9 mouse cellular contexts compared by ENCODE assay signal in the genomic region with DNA sequence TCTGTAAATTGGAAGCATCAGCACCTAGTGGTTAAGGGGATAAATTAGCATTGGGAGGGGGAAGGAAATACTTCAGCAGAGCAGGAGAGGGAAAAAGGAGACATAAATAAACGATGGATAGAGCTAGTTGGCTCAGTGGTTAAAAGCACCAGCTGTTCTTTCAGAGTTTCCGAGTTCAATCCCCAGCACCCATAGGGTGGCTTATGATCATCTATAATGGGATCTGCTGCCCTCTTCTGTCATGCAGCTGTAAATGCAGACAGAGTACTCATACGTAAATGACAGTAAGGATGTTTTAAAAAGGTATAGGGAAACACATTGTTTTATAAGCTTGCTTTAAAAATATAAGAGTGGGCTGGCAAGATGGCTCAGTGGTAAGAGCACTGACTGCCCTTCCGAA. TPM values are rescaled to one million over a fixed set of nuclear protein-coding genes. Genes with fewer than 3 reads are reported as not detected.
DNase-seq lines count a peak whose midpoint lies in the region; ATAC-seq and TF ChIP-seq lines count a peak whose summit lies in the region.
"Had no signal": no experiment of that assay in that cellular context is flagged by ENCODE, and none has a peak within 500 bp of the region (broad histone marks: within the 10 kb centered on the region; RNA-seq: fewer than 3 reads in every experiment).

No protein-coding gene starts in this region.

- H3K36me3 ChIP-seq in intestine, postnatal 0 days (ENCODE audit: control insufficient read depth, insufficient read depth), result no peaks in the 10 kb centered on the region
- H3K36me3 ChIP-seq in intestine, embryonic 16.5 days (ENCODE audit: control insufficient read depth, insufficient read depth, low read length), result no peaks in the 10 kb centered on the region
- peaks cover 0 to 3% of the 10 kb centered on the region in 2 experiments for H3K36me3 ChIP-seq in CH12.LX (replicated peaks in 1 of 2; ENCODE audit: control insufficient read depth in 1 of 2, insufficient read depth in 1 of 2, low read length in 1 of 2)
- no peaks in the 10 kb centered on the region for H3K36me3 ChIP-seq in hindbrain, postnatal 0 days (ENCODE audit: insufficient read depth, low read length)
- H3K36me3 ChIP-seq: limb, embryonic 12.5 days had no signal

- no peak overlapping the region for H3K27ac ChIP-seq in intestine, postnatal 0 days (ENCODE audit: low read depth, low read length)
- H3K27ac ChIP-seq in intestine, embryonic 16.5 days (ENCODE audit: low read length), result no peak overlapping the region
- H3K27ac ChIP-seq in CH12.LX (ENCODE audit: insufficient read depth, low read depth), result no peak overlapping the region
- H3K27ac ChIP-seq in hindbrain, postnatal 0 days, result no peak overlapping the region
- H3K27ac ChIP-seq: limb, embryonic 12.5 days had no signal

- intact Hi-C loops in gastrocnemius, postnatal 36 days (cut with DNase I), result loop anchor here (2.0 kb wide), 1 partner anchor 51 kb away; no protein-coding TSS in a partner anchor

- H3K4me3 ChIP-seq in intestine, postnatal 0 days (ENCODE audit: low read depth, low read length), result no peak overlapping the region
- no peak overlapping the region for H3K4me3 ChIP-seq in intestine, embryonic 16.5 days (ENCODE audit: low read length)
- no peak overlapping the region for H3K4me3 ChIP-seq in CH12.LX (replicated peaks in 1 of 3; ENCODE audit: low read depth in 2 of 3, low read length in 2 of 3, poor library complexity in 1 of 3)
- no peak overlapping the region for H3K4me3 ChIP-seq in hindbrain, postnatal 0 days (ENCODE audit: low read length)
- H3K4me3 ChIP-seq: limb, embryonic 12.5 days had no signal

- H3K9me3 ChIP-seq in intestine, postnatal 0 days (ENCODE audit: control insufficient read depth), result no peaks in the 10 kb centered on the region
- H3K9me3 ChIP-seq in intestine, embryonic 16.5 days (ENCODE audit: control insufficient read depth, low read length), result no peaks in the 10 kb centered on the region
- no peaks in the 10 kb centered on the region for H3K9me3 ChIP-seq in CH12.LX (replicated peaks; ENCODE audit: low read length)
- H3K9me3 ChIP-seq in hindbrain, postnatal 0 days (ENCODE audit: low read length), result no peaks in the 10 kb centered on the region
- H3K9me3 ChIP-seq: limb, embryonic 12.5 days had no signal

- no peak for TF ChIP-seq EP300 in CH12.LX (IDR thresholded peaks at IDR 0.05; ENCODE audit: low read length)

- dilution Hi-C loops in CH12.LX (cut with MboI; ENCODE audit: extremely low pct_ligation_motif_present, extremely low pct_unique_long_range_greater_than_20kb, low sequenced_read_pairs), result no loop called here

- H3K27me3 ChIP-seq in intestine, postnatal 0 days (replicated peaks; ENCODE audit: control insufficient read depth, insufficient read depth, low read length), result no peaks in the 10 kb centered on the region
- H3K27me3 ChIP-seq in intestine, embryonic 16.5 days (replicated peaks; ENCODE audit: control insufficient read depth, insufficient read depth, low read length), result no peaks in the 10 kb centered on the region
- no peaks in the 10 kb centered on the region for H3K27me3 ChIP-seq in CH12.LX (replicated peaks)
- H3K27me3 ChIP-seq in hindbrain, postnatal 0 days (ENCODE audit: insufficient read depth, low read length), result no peaks in the 10 kb centered on the region
- H3K27me3 ChIP-seq: limb, embryonic 12.5 days had no signal

- no peak overlapping the region for H3K9ac ChIP-seq in intestine, postnatal 0 days (ENCODE audit: low read depth, low read length)
- H3K9ac ChIP-seq in intestine, embryonic 16.5 days (ENCODE audit: low read depth, low read length), result no peak overlapping the region
- no peak overlapping the region for H3K9ac ChIP-seq in CH12.LX (ENCODE audit: insufficient read depth, low read depth)
- no peak overlapping the region for H3K9ac ChIP-seq in hindbrain, postnatal 0 days (replicated peaks; ENCODE audit: low read length)
- H3K9ac ChIP-seq: limb, embryonic 12.5 days had no signal

- peak; percentile 80 for TF ChIP-seq CTCF in intestine, postnatal 0 days (IDR thresholded peaks at IDR 0.05; ENCODE audit: low read depth)
- peak; percentile 72 to 93 for TF ChIP-seq CTCF in CH12.LX (conservative IDR thresholded peaks at IDR 0.05 in 1 of 2, IDR thresholded peaks at IDR 0.05 in 1 of 2; ENCODE audit: low read depth in 2 of 2, low read length in 2 of 2)
- peak; percentile 64 for TF ChIP-seq CTCF in hindbrain, postnatal 0 days (IDR thresholded peaks at IDR 0.05; ENCODE audit: low read depth)

- H3K79me2 ChIP-seq in CH12.LX (replicated peaks; ENCODE audit: control insufficient read depth, extremely low read depth, insufficient read depth, poor library complexity, severe bottlenecking), result no peaks in the 10 kb centered on the region

- TF ChIP-seq RAD21 in CH12.LX (IDR thresholded peaks at IDR 0.05; ENCODE audit: low read depth, low read length), result peak; percentile 91

- ATAC-seq in intestine, postnatal 0 days, result no peak
- no peak for ATAC-seq in intestine, embryonic 16.5 days
- ATAC-seq in hindbrain, postnatal 0 days, result no peak

- H3K4me1 ChIP-seq in intestine, postnatal 0 days (replicated peaks; ENCODE audit: control insufficient read depth, insufficient read depth, low read length), result peaks cover 13% of the 10 kb centered on the region
- peaks cover 27% of the 10 kb centered on the region for H3K4me1 ChIP-seq in intestine, embryonic 16.5 days (ENCODE audit: control insufficient read depth, insufficient read depth, low read length)
- peaks cover 0 to 28% of the 10 kb centered on the region in 2 experiments; a peak in 2 of 4 replicates for H3K4me1 ChIP-seq in CH12.LX (ENCODE audit: control insufficient read depth in 1 of 2, insufficient read depth in 2 of 2)
- H3K4me1 ChIP-seq in hindbrain, postnatal 0 days (ENCODE audit: insufficient read depth, low read length), result no peaks in the 10 kb centered on the region

- WGBS in intestine, postnatal 0 days, result 32% methylated on average over 4 of the region's 4 CpGs
- WGBS in intestine, embryonic 16.5 days, result 31% methylated on average over 4 of the region's 4 CpGs
- 19% methylated on average over 4 of the region's 4 CpGs for WGBS in hindbrain, postnatal 0 days

- H3K4me2 ChIP-seq in intestine, postnatal 0 days (replicated peaks; ENCODE audit: low read depth), result no peak overlapping the region
- no peak overlapping the region for H3K4me2 ChIP-seq in intestine, embryonic 16.5 days (ENCODE audit: low read depth, low read length)
- no peak overlapping the region for H3K4me2 ChIP-seq in CH12.LX (ENCODE audit: insufficient read depth, low read depth, poor library complexity, severe bottlenecking)
- H3K4me2 ChIP-seq in hindbrain, postnatal 0 days (ENCODE audit: low read depth, low read length), result no peak overlapping the region
- H3K4me2 ChIP-seq: limb, embryonic 12.5 days had no signal

- in situ Hi-C loops in CH12.LX (cut with MboI; ENCODE audit: low pct_ligation_motif_present, low pct_unique_long_range_greater_than_20kb, low sequenced_read_pairs), result no loop called here

- no peak for TF ChIP-seq POLR2A in CH12.LX (IDR thresholded peaks at IDR 0.05; ENCODE audit: low read depth, low read length)

- peak; percentile 72 for DNase-seq in CH12.LX (ENCODE audit: extremely low read depth)
- DNase-seq in R1 (ENCODE audit: low read depth, low spot score), result peak; percentile 47
- peak; percentile 43 for DNase-seq in hindbrain, postnatal 0 days (ENCODE audit: low spot score)
- DNase-seq in natural killer cell, adult 2 months (ENCODE audit: low spot score in 2 of 2), result peak; percentile 38 to 44
- no peak for DNase-seq in ovary, postnatal 36 days (ENCODE audit: low spot score)
- DNase-seq in gastrocnemius, postnatal 36 days, result no peak

RNA-seq across cellular contexts. Expression of gene Prg3, which starts 19.7 kb away (rescaled TPM):
- not detected in 2 replicates for polyA plus RNA-seq in intestine, postnatal 0 days (2015; fragmentation: Nextera tagmentation; extraction: Ambion mirVana)
- polyA plus RNA-seq in intestine, embryonic 16.5 days (2015; fragmentation: Nextera tagmentation; extraction: Ambion mirVana), result not detected in 2 replicates
- total RNA-seq in CH12.LX (2012; rRNA removed), result not detected in 2 replicates
- total RNA-seq in CH12.LX (2014; rRNA removed), result not detected in 2 replicates
- not detected in 2 replicates for polyA plus RNA-seq in CH12.LX (2012; ENCODE audit: insufficient read length, low read depth)
- not detected in 2 replicates for total RNA-seq in hindbrain, postnatal 0 days (2014; rRNA removed)
- polyA plus RNA-seq in hindbrain, postnatal 0 days (2015; fragmentation: Nextera tagmentation; extraction: Ambion mirVana), result not detected in 2 replicates
- total RNA-seq in gastrocnemius, postnatal 36 days (2021), result not detected
- polyA plus RNA-seq: limb, embryonic 12.5 days had no signal

RNA-seq across cellular contexts. Expression of gene Prg2, which starts 27.5 kb away (rescaled TPM):
- not detected in 2 replicates for polyA plus RNA-seq in intestine, postnatal 0 days (2015; fragmentation: Nextera tagmentation; extraction: Ambion mirVana)
- polyA plus RNA-seq in intestine, embryonic 16.5 days (2015; fragmentation: Nextera tagmentation; extraction: Ambion mirVana), result 1.0 TPM in 1 of 2 replicates, not detected in the other
- 0.81 and 1.5 TPM in 2 replicates for total RNA-seq in CH12.LX (2012; rRNA removed)
- total RNA-seq in CH12.LX (2014; rRNA removed), result 0.60 and 1.1 TPM in 2 replicates
- polyA plus RNA-seq in CH12.LX (2012; ENCODE audit: insufficient read length, low read depth), result 0.49 and 0.93 TPM in 2 replicates
- total RNA-seq in hindbrain, postnatal 0 days (2014; rRNA removed), result not detected in 2 replicates
- not detected in 2 replicates for polyA plus RNA-seq in hindbrain, postnatal 0 days (2015; fragmentation: Nextera tagmentation; extraction: Ambion mirVana)
- not detected for total RNA-seq in gastrocnemius, postnatal 36 days (2021)

RNA-seq across cellular contexts. Expression of gene Ssrp1, which starts 29.3 kb away (rescaled TPM):
- 71.9 and 73.0 TPM in 2 replicates for polyA plus RNA-seq in intestine, postnatal 0 days (2015; fragmentation: Nextera tagmentation; extraction: Ambion mirVana)
- polyA plus RNA-seq in intestine, embryonic 16.5 days (2015; fragmentation: Nextera tagmentation; extraction: Ambion mirVana), result 212 and 244 TPM in 2 replicates
- total RNA-seq in CH12.LX (2012; rRNA removed) (241 and 287 TPM in 2 replicates), CH12.LX (2014; rRNA removed) (287 and 297 TPM in 2 replicates)
- polyA plus RNA-seq in CH12.LX (2012; ENCODE audit: insufficient read length, low read depth), result 437 and 585 TPM in 2 replicates
- 178 and 196 TPM in 2 replicates for total RNA-seq in hindbrain, postnatal 0 days (2014; rRNA removed)
- polyA plus RNA-seq in hindbrain, postnatal 0 days (2015; fragmentation: Nextera tagmentation; extraction: Ambion mirVana), result 141 and 142 TPM in 2 replicates
- total RNA-seq in gastrocnemius, postnatal 36 days (2021), result 10 to 100 TPM; 24.4 to 28.3 TPM

RNA-seq across cellular contexts. Expression of gene P2rx3, which starts 29.5 kb away (rescaled TPM):
- polyA plus RNA-seq in intestine, postnatal 0 days (2015; fragmentation: Nextera tagmentation; extraction: Ambion mirVana), result 0.18 and 0.26 TPM in 2 replicates
- 1.1 and 1.3 TPM in 2 replicates for polyA plus RNA-seq in intestine, embryonic 16.5 days (2015; fragmentation: Nextera tagmentation; extraction: Ambion mirVana)
- 2.4 and 7.1 TPM in 2 replicates for total RNA-seq in CH12.LX (2012; rRNA removed)
- 1.7 and 2.2 TPM in 2 replicates for total RNA-seq in CH12.LX (2014; rRNA removed)
- polyA plus RNA-seq in CH12.LX (2012; ENCODE audit: insufficient read length, low read depth), result 3.7 and 4.7 TPM in 2 replicates
- 1.1 and 1.7 TPM in 2 replicates for total RNA-seq in hindbrain, postnatal 0 days (2014; rRNA removed)
- 2.6 and 3.3 TPM in 2 replicates for polyA plus RNA-seq in hindbrain, postnatal 0 days (2015; fragmentation: Nextera tagmentation; extraction: Ambion mirVana)
- total RNA-seq in gastrocnemius, postnatal 36 days (2021), result under 1 TPM; 0.57 to 0.69 TPM

RNA-seq across cellular contexts. Expression of gene Tnks1bp1, which starts 40.1 kb away (rescaled TPM):
- polyA plus RNA-seq in intestine, postnatal 0 days (2015; fragmentation: Nextera tagmentation; extraction: Ambion mirVana), result 18.0 and 19.5 TPM in 2 replicates
- 34.4 and 36.8 TPM in 2 replicates for polyA plus RNA-seq in intestine, embryonic 16.5 days (2015; fragmentation: Nextera tagmentation; extraction: Ambion mirVana)
- total RNA-seq in CH12.LX (2012; rRNA removed) (3.8 and 7.5 TPM in 2 replicates), CH12.LX (2014; rRNA removed) (1.5 TPM in 2 replicates)
- polyA plus RNA-seq in CH12.LX (2012; ENCODE audit: insufficient read length, low read depth), result 3.9 and 4.0 TPM in 2 replicates
- total RNA-seq in hindbrain, postnatal 0 days (2014; rRNA removed), result 70.0 and 113 TPM in 2 replicates
- polyA plus RNA-seq in hindbrain, postnatal 0 days (2015; fragmentation: Nextera tagmentation; extraction: Ambion mirVana), result 17.4 and 19.3 TPM in 2 replicates
- total RNA-seq in gastrocnemius, postnatal 36 days (2021), result 10 to 100 TPM; 27.2 to 29.6 TPM

Comparison
In these comparisons a context has a peak if more than half of its experiments do, and no peak if none do; other contexts are left out.
1. DNase-seq: peak in CH12.LX (single experiment), R1 (single experiment), hindbrain, postnatal 0 days (single experiment) and natural killer cell, adult 2 months (2 of 2); none in ovary, postnatal 36 days (single experiment) and gastrocnemius, postnatal 36 days (0 of 2).
2. Peak in every context shown above with its lines, with median percentiles within 50 percentile points of each other: CTCF ChIP-seq.